Mouse (Mus musculus) MEL (cell line): ENCODE data around the gene Hsd17b14. TPM values are rescaled to one million over a fixed set of nuclear protein-coding genes. Genes with fewer than 3 reads are reported as not detected.

Experiments
- DNase-seq: peaks from one replicate; pipeline ENCODE4 v3.0.0; 2011; ENCODE audit warnings: low read depth, low spot score
- H3K27ac ChIP-seq: 2 replicates; pipeline ENCODE4 v1.5.1; 2012; ENCODE audit warnings: low read depth, mild to moderate bottlenecking, control low read depth, low read length, moderate library complexity; ENCODE audit not compliant: control insufficient read depth
- H3K27me3 ChIP-seq, 2 experiments: fragments of 150-350 bp in 1 of 2; sonication (generic) in 1 of 2; 2 replicates each; pipeline ENCODE4 v1.6.1; 2012; ENCODE audit warnings: low read length in 2 of 2, mild to moderate bottlenecking in 2 of 2, improper control_type of control experiment in 1 of 2, moderate library complexity in 1 of 2; ENCODE audit not compliant: insufficient read depth in 2 of 2, control insufficient read depth in 1 of 2
- H3K36me3 ChIP-seq, 2 experiments: 2 replicates each; pipeline ENCODE4 v1.6.1; 2012 to 2014; ENCODE audit warnings: low read length in 2 of 2, improper control_type of control experiment in 1 of 2, inconsistent platforms in 1 of 2, mild to moderate bottlenecking in 1 of 2; ENCODE audit not compliant: insufficient read depth in 2 of 2, control insufficient read depth in 1 of 2
- H3K4me1 ChIP-seq, 2 experiments: fragments of 150-350 bp in 1 of 2; sonication (generic) in 1 of 2; 2 replicates each; pipeline ENCODE4 v1.6.1; 2012; ENCODE audit warnings: low read length in 2 of 2, improper control_type of control experiment in 1 of 2, mild to moderate bottlenecking in 1 of 2; ENCODE audit not compliant: insufficient read depth in 2 of 2, control insufficient read depth in 1 of 2
- H3K4me3 ChIP-seq, 2 experiments: fragments of 150-350 bp in 1 of 2; sonication (generic) in 1 of 2; 2 replicates each; pipeline ENCODE4 v1.5.1; 2012; ENCODE audit warnings: low read depth in 2 of 2, low read length in 2 of 2, mild to moderate bottlenecking in 2 of 2, moderate library complexity in 2 of 2, control low read depth in 1 of 2, improper control_type of control experiment in 1 of 2; ENCODE audit not compliant: control insufficient read depth in 1 of 2, insufficient read depth in 1 of 2
- H3K79me2 ChIP-seq: 2 replicates; pipeline ENCODE4 v1.6.1; 2012; ENCODE audit warnings: mild to moderate bottlenecking, low read length, moderate library complexity; ENCODE audit not compliant: control insufficient read depth, poor library complexity, insufficient read depth
- H3K9ac ChIP-seq: 2 replicates; pipeline ENCODE4 v1.6.1; 2012; ENCODE audit warnings: low read depth, mild to moderate bottlenecking, control low read depth, low read length, moderate library complexity; ENCODE audit not compliant: control insufficient read depth, poor library complexity, severe bottlenecking
- H3K9me3 ChIP-seq: fragments of 150-350 bp; sonication (generic); replicated peaks from 2 replicates; pipeline ENCODE4 v1.6.1; 2012; ENCODE audit warnings: mild to moderate bottlenecking, low read length, improper control_type of control experiment, moderate library complexity; ENCODE audit not compliant: insufficient read depth
- CHD1 ChIP-seq: IDR thresholded peaks from 2 replicates; pipeline ENCODE4 v1.6.1; 2012; ENCODE audit warnings: low read depth, mild to moderate bottlenecking, inconsistent platforms, low read length, improper control_type of control experiment
- CHD2 ChIP-seq: IDR thresholded peaks from 2 replicates; pipeline ENCODE4 v1.6.1; 2011; ENCODE audit warnings: low read length, improper control_type of control experiment
- ELF1 ChIP-seq: IDR thresholded peaks from 2 replicates; pipeline ENCODE4 v1.6.1; 2014; ENCODE audit warnings: low read depth, mild to moderate bottlenecking, inconsistent platforms, low read length, improper control_type of control experiment, moderate library complexity
- EP300 ChIP-seq, 2 experiments: IDR thresholded peaks; 2 replicates each; pipeline ENCODE4 v1.6.1; 2011; ENCODE audit warnings: improper control_type of control experiment in 2 of 2, low read length in 2 of 2, low read depth in 1 of 2, mild to moderate bottlenecking in 1 of 2
- GABPA ChIP-seq: IDR thresholded peaks from 2 replicates; pipeline ENCODE4 v1.6.1; 2012; ENCODE audit warnings: low read depth, mild to moderate bottlenecking, inconsistent platforms, low read length, improper control_type of control experiment, moderate library complexity
- HCFC1 ChIP-seq: IDR thresholded peaks from 2 replicates; pipeline ENCODE4 v1.6.1; 2012; ENCODE audit warnings: low read depth, mild to moderate bottlenecking, inconsistent platforms, low read length, improper control_type of control experiment, moderate library complexity
- MAFK ChIP-seq: IDR thresholded peaks from 2 replicates; pipeline ENCODE4 v1.6.1; 2011; ENCODE audit warnings: low read depth, mild to moderate bottlenecking, low read length, improper control_type of control experiment, borderline replicate concordance
- MYC ChIP-seq: IDR thresholded peaks from 2 replicates; pipeline ENCODE4 v1.6.1; 2011; ENCODE audit warnings: low read depth, mild to moderate bottlenecking, low read length, improper control_type of control experiment, moderate library complexity
- SIN3A ChIP-seq: IDR thresholded peaks from 2 replicates; pipeline ENCODE4 v1.6.1; 2012; ENCODE audit warnings: low read length, improper control_type of control experiment, inconsistent platforms
- SMC3 ChIP-seq: IDR thresholded peaks from 2 replicates; pipeline ENCODE4 v1.6.1; 2011; ENCODE audit warnings: low read depth, low read length, improper control_type of control experiment
- polyA plus RNA-seq, 2 experiments: library from polyadenylated mRNA; stranded (reverse) in 1 of 2; unstranded in 1 of 2; fragments of >175 nt in 1 of 2; fragments of >200 nt in 1 of 2; gene quantifications; 2 replicates each; pipeline versions ENCODE4 v1.2.1 to v1.2.4; 2012; ENCODE audit warnings: low replicate concordance in 2 of 2, low read depth in 1 of 2; ENCODE audit not compliant: insufficient read length in 2 of 2, insufficient read depth in 1 of 2, missing spikeins in 1 of 2
- total RNA-seq: library from RNA; depleted of rRNA; stranded (reverse); fragments of 300-350 nt; gene quantifications from 2 replicates; pipeline ENCODE4 v1.2.3, GENCODE M21; 2012

Gene Hsd17b14
- total and polyA plus RNA-seq, 3 experiments = 2.0 to 9.3 TPM; not detected in 1

GRCm38 (mm10) chr7:45530643-45531042 lies 24.1 kb upstream of the Hsd17b14 start:
- Histone ChIP-seq H3K79me2 (peaks cover 4% of the 10 kb centered on the region), H3K4me1 (peaks cover 0 to 14% of the 10 kb centered on the region in 2 experiments; a peak in 3 of 4 replicates), H3K9me3 (no peaks in the 10 kb centered on the region), H3K27ac (no peak overlapping the region), H3K9ac (no peak overlapping the region), H3K27me3 (peaks cover 0 to 5% of the 10 kb centered on the region in 2 experiments; a peak in 2 of 4 replicates), H3K36me3 (peaks cover 0 to 10% of the 10 kb centered on the region in 2 experiments; a peak in 2 of 4 replicates), H3K4me3 (no peak overlapping the region)
- TF ChIP-seq ELF1 = no peak
- no peak for DNase-seq

- no peak for DNase-seq
Observed at GRCm38 (mm10) chr7:45535676-45536075, 19.0 kb upstream of the Hsd17b14 start.

GRCm38 (mm10) chr7:45537602-45538001 lies 17.1 kb upstream of the Hsd17b14 start:
- Histone ChIP-seq H3K9ac (no peak overlapping the region), H3K27me3 (0 out of 4 replicates have a peak, but pooled peaks cover 0 to 6% of the 10 kb centered on the region in 2 experiments)
- no peak for TF ChIP-seq MYC
- TF ChIP-seq SIN3A = no peak
- TF ChIP-seq, all 39 proteins: peak for 0
- no peak overlapping the region for H3K4me3 ChIP-seq
- DNase-seq = no peak
- H3K36me3 ChIP-seq = no peaks in the 10 kb centered on the region
- H3K9me3 ChIP-seq = no peaks in the 10 kb centered on the region
- no peak overlapping the region for H3K27ac ChIP-seq
- no peaks in the 10 kb centered on the region for H3K79me2 ChIP-seq
- no peaks in the 10 kb centered on the region for H3K4me1 ChIP-seq

More at GRCm38 (mm10) chr7:45535676-45536075, 19.0 kb upstream of the Hsd17b14 start:
- H3K79me2 ChIP-seq = no peaks in the 10 kb centered on the region
- TF ChIP-seq SIN3A (no peak), SMC3 (no peak), CHD2 (no peak), MAFK (no peak), GABPA (no peak), CHD1 (no peak), EP300 (IDR thresholded peaks at IDR 0.05; ENCODE audit: low read depth in 1 of 2, low read length in 2 of 2) (no peak), HCFC1 (no peak)
- TF ChIP-seq, all 39 proteins: peak for 0
- Histone ChIP-seq H3K9ac (no peak overlapping the region), H3K4me1 (no peaks in the 10 kb centered on the region), H3K27ac (no peak overlapping the region), H3K9me3 (no peaks in the 10 kb centered on the region), H3K4me3 (no peak overlapping the region), H3K27me3 (peaks cover 5% of the 10 kb centered on the region in 2 experiments; a peak in 2 of 4 replicates), H3K36me3 (no peaks in the 10 kb centered on the region)
